Mouse (Mus musculus) large intestine, adult 2 months (tissue): ENCODE results near the gene Col8a2. TPM values are rescaled to one million over a fixed set of nuclear protein-coding genes. Genes with fewer than 3 reads are reported as not detected.

ENCODE experiments used
- DNase-seq: peaks from one replicate; pipeline ENCODE4 v3.0.0-alpha.2; 2012; ENCODE audit warnings: low read depth, low spot score
- WGBS: fragments of 180-500 bp; shearing (Covaris S2); methylation state at CpG from one replicate; pipeline ENCODE4 v1.1.7; 2018; 5-methylcytosine and 5-hydroxymethylcytosine counted together
- polyA plus RNA-seq: library from polyadenylated mRNA; depleted of rRNA; stranded (reverse); fragments of >200 nt; gene quantifications from 2 replicates; pipeline ENCODE4 v1.2.3, GENCODE M21; 2012; rRNA removed

The Col8a2 gene
- polyA plus RNA-seq, result 1.9 and 2.3 TPM in 2 replicates

GRCm38 (mm10) chr4:126286492-126286891 lies at the start of gene Col8a2:
Gene Col8a2 (plus strand): TSS chr4:126286793.
- DNase-seq, result no peak
- 3% methylated on average over 39 of the region's 42 CpGs for WGBS

- DNase-seq, result no peak
- 35% methylated on average over 5 of the region's 5 CpGs for WGBS
These were observed 48.8 kb upstream of the Col8a2 start for GRCm38 (mm10) chr4:126237721-126238242.

- WGBS, result 86% methylated on average over 13 of the region's 13 CpGs
- no peak for DNase-seq
These were observed 46.6 kb upstream of the Col8a2 start for GRCm38 (mm10) chr4:126239862-126240475.

GRCm38 (mm10) chr4:126241956-126242355 lies 44.6 kb upstream of the Col8a2 start:
- DNase-seq, result no peak
- 53% methylated on average over 9 of the region's 9 CpGs for WGBS

GRCm38 (mm10) chr4:126242510-126242909 lies 44.1 kb upstream of the Col8a2 start:
- DNase-seq, result no peak
- WGBS, result 83% methylated on average over 6 of the region's 6 CpGs

GRCm38 (mm10) chr4:126246202-126246889 lies 40.2 kb upstream of the Col8a2 start:
- no peak for DNase-seq
- WGBS, result 72% methylated on average over 13 of the region's 13 CpGs

GRCm38 (mm10) chr4:126248261-126248868 lies 38.2 kb upstream of the Col8a2 start:
- no peak for DNase-seq
- 48% methylated on average over 11 of the region's 11 CpGs for WGBS

- WGBS, result 52% methylated on average over 4 of the region's 4 CpGs
- DNase-seq, result no peak
These were observed 35.9 kb upstream of the Col8a2 start for GRCm38 (mm10) chr4:126250659-126251058.

GRCm38 (mm10) chr4:126251655-126252254 lies 34.8 kb upstream of the Col8a2 start:
- no peak for DNase-seq
- WGBS, result 64% methylated on average over 11 of the region's 11 CpGs

GRCm38 (mm10) chr4:126252411-126253237 lies 34.0 kb upstream of the Col8a2 start:
- DNase-seq, result no peak
- WGBS, result 84% methylated on average over 17 of the region's 17 CpGs

GRCm38 (mm10) chr4:126253637-126254272 lies 32.8 kb upstream of the Col8a2 start:
- WGBS, result 63% methylated on average over 14 of the region's 14 CpGs
- DNase-seq, result no peak

GRCm38 (mm10) chr4:126254315-126255112 lies 32.1 kb upstream of the Col8a2 start:
- WGBS, result 48% methylated on average over 9 of the region's 9 CpGs
- no peak for DNase-seq

GRCm38 (mm10) chr4:126255113-126256001 lies 31.2 kb upstream of the Col8a2 start:
- 5% methylated on average over 50 of the region's 50 CpGs for WGBS

GRCm38 (mm10) chr4:126256131-126256791 lies 30.3 kb upstream of the Col8a2 start, which contains the start of gene Map7d1:
Gene Map7d1 (minus strand): TSS chr4:126256343.
- DNase-seq, result no peak
- under 1% methylated on average over 59 of the region's 59 CpGs for WGBS

More at GRCm38 (mm10) chr4:126255113-126256001, 31.2 kb upstream of the Col8a2 start:
- no peak for DNase-seq

GRCm38 (mm10) chr4:126256967-126257881 lies 29.4 kb upstream of the Col8a2 start:
- DNase-seq, result no peak

GRCm38 (mm10) chr4:126259063-126259462 lies 27.5 kb upstream of the Col8a2 start:
- WGBS, result 32% methylated on average over 3 of the region's 3 CpGs

More at GRCm38 (mm10) chr4:126256967-126257881, 29.4 kb upstream of the Col8a2 start:
- 18% methylated on average over 26 of the region's 26 CpGs for WGBS

More at GRCm38 (mm10) chr4:126259063-126259462, 27.5 kb upstream of the Col8a2 start:
- DNase-seq, result no peak
